Mouse (Mus musculus): ENCODE measurements at regions not wholly inside any gene's neighbourhood (a gene's known extent, or its start where the extent isn't known, plus 50 kb on each side); places are given as distances from the start of the nearest gene placed in this dataset.

- DNase-seq: peak; percentile 9 to 18
These were observed 173.6 kb upstream of the Klf12 start for GRCm38 (mm10) chr14:100457870-100458726.

- DNase-seq: no peak
These were observed 161.7 kb upstream of the Klf12 start for GRCm38 (mm10) chr14:100446130-100446529.

GRCm38 (mm10) chr14:100444848-100445247 is 160.4 kb upstream of the Klf12 start:
- DNase-seq: no peak

- DNase-seq: no peak
These were observed 159.6 kb upstream of the Klf12 start for GRCm38 (mm10) chr14:100444099-100444498.

- no peak for DNase-seq
These were observed 153.1 kb upstream of the Klf12 start for GRCm38 (mm10) chr14:100437552-100437951.

GRCm38 (mm10) chr14:100429662-100430061 is 145.2 kb upstream of the Klf12 start:
- no peak for DNase-seq

- no peak for DNase-seq
These were observed 141.9 kb upstream of the Klf12 start for GRCm38 (mm10) chr14:100426399-100426798.

- peak in 1 of 2 experiments; percentile 12 for DNase-seq
These were observed 139.3 kb upstream of the Klf12 start for GRCm38 (mm10) chr14:100423790-100424189.

- no peak for DNase-seq
These were observed 137.2 kb upstream of the Klf12 start for GRCm38 (mm10) chr14:100421666-100422065.

GRCm38 (mm10) chr14:100415099-100415498 is 130.6 kb upstream of the Klf12 start:
- no peak for DNase-seq

- DNase-seq: no peak
These were observed 127.7 kb upstream of the Klf12 start for GRCm38 (mm10) chr14:100412211-100412610.

- no peak for DNase-seq
These were observed 112.7 kb upstream of the Klf12 start for GRCm38 (mm10) chr14:100397191-100397590.

GRCm38 (mm10) chr14:100375218-100375983 is 90.9 kb upstream of the Klf12 start:
- DNase-seq: no peak

GRCm38 (mm10) chr14:100374494-100375217 is 90.2 kb upstream of the Klf12 start:
- DNase-seq: peak; percentile 37 to 51

GRCm38 (mm10) chr14:100366234-100366864 is 81.9 kb upstream of the Klf12 start:
- DNase-seq: no peak

GRCm38 (mm10) chr14:100362786-100363185 is 78.3 kb upstream of the Klf12 start:
- DNase-seq: no peak

- DNase-seq: no peak
These were observed 77.0 kb upstream of the Klf12 start for GRCm38 (mm10) chr14:100361346-100362029.

GRCm38 (mm10) chr14:100359881-100360280 is 75.4 kb upstream of the Klf12 start:
- DNase-seq: no peak

- DNase-seq: no peak
These were observed 72.7 kb upstream of the Klf12 start for GRCm38 (mm10) chr14:100357131-100357530.

GRCm38 (mm10) chr14:100353508-100353907 is 69.0 kb upstream of the Klf12 start:
- no peak for DNase-seq

- DNase-seq: no peak
These were observed 68.5 kb upstream of the Klf12 start for GRCm38 (mm10) chr14:100352961-100353452.

- DNase-seq: no peak
These were observed 66.5 kb upstream of the Klf12 start for GRCm38 (mm10) chr14:100351004-100351403.

Data from layer of hippocampus, postnatal 36 days (tissue).